Mouse (Mus musculus): Measurements from ENCODE around the gene Prune2. TPM values are rescaled to one million over a fixed set of nuclear protein-coding genes. Genes with fewer than 3 reads are reported as not detected.

Prune2 gene
- polyA plus RNA-seq, 1 experiment, result 37.2 TPM

GRCm38 (mm10) chr19:16992151-16992550 lies 36.2 kb downstream of the Prune2 start:
- H3K4me3 ChIP-seq (ENCODE audit: insufficient read depth, low read length), result no peak overlapping the region
- no peaks in the 10 kb centered on the region for H3K4me1 ChIP-seq (ENCODE audit: control insufficient read depth, insufficient read depth, low read length)
- H3K27ac ChIP-seq (ENCODE audit: insufficient read depth, low read length), result no peak overlapping the region
- no peak for TF ChIP-seq POLR2A (IDR thresholded peaks at IDR 0.05; ENCODE audit: extremely low read depth, insufficient read depth, low read length)
- no peak for TF ChIP-seq CTCF (IDR thresholded peaks at IDR 0.05; ENCODE audit: extremely low read depth, insufficient read depth, low read length)

GRCm38 (mm10) chr19:16994260-16994659 lies 38.3 kb downstream of the Prune2 start:
- no peaks in the 10 kb centered on the region for H3K4me1 ChIP-seq (ENCODE audit: control insufficient read depth, insufficient read depth, low read length)
- TF ChIP-seq CTCF (IDR thresholded peaks at IDR 0.05; ENCODE audit: extremely low read depth, insufficient read depth, low read length) (no peak), POLR2A (IDR thresholded peaks at IDR 0.05; ENCODE audit: extremely low read depth, insufficient read depth, low read length) (no peak)
- H3K4me3 ChIP-seq (ENCODE audit: insufficient read depth, low read length), result no peak overlapping the region
- H3K27ac ChIP-seq (ENCODE audit: insufficient read depth, low read length), result no peak overlapping the region

- TF ChIP-seq CTCF (IDR thresholded peaks at IDR 0.05; ENCODE audit: extremely low read depth, insufficient read depth, low read length) (no peak), POLR2A (IDR thresholded peaks at IDR 0.05; ENCODE audit: extremely low read depth, insufficient read depth, low read length) (no peak)
- no peak overlapping the region for H3K4me3 ChIP-seq (ENCODE audit: insufficient read depth, low read length)
- H3K27ac ChIP-seq (ENCODE audit: insufficient read depth, low read length), result no peak overlapping the region
- no peaks in the 10 kb centered on the region for H3K4me1 ChIP-seq (ENCODE audit: control insufficient read depth, insufficient read depth, low read length)
These were observed 42.0 kb downstream of the Prune2 start for GRCm38 (mm10) chr19:16997915-16998314.

GRCm38 (mm10) chr19:17006220-17006907 lies 50.4 kb downstream of the Prune2 start:
- TF ChIP-seq CTCF (IDR thresholded peaks at IDR 0.05; ENCODE audit: extremely low read depth, insufficient read depth, low read length) (no peak), POLR2A (IDR thresholded peaks at IDR 0.05; ENCODE audit: extremely low read depth, insufficient read depth, low read length) (no peak)
- Histone ChIP-seq H3K4me3 (ENCODE audit: insufficient read depth, low read length) (no peak overlapping the region), H3K4me1 (ENCODE audit: control insufficient read depth, insufficient read depth, low read length) (no peaks in the 10 kb centered on the region), H3K27ac (ENCODE audit: insufficient read depth, low read length) (no peak overlapping the region)

GRCm38 (mm10) chr19:17011261-17011995 lies 55.5 kb downstream of the Prune2 start:
- no peak overlapping the region for H3K4me3 ChIP-seq (ENCODE audit: insufficient read depth, low read length)
- TF ChIP-seq CTCF (IDR thresholded peaks at IDR 0.05; ENCODE audit: extremely low read depth, insufficient read depth, low read length) (no peak), POLR2A (IDR thresholded peaks at IDR 0.05; ENCODE audit: extremely low read depth, insufficient read depth, low read length) (no peak)
- no peaks in the 10 kb centered on the region for H3K4me1 ChIP-seq (ENCODE audit: control insufficient read depth, insufficient read depth, low read length)
- H3K27ac ChIP-seq (ENCODE audit: insufficient read depth, low read length), result no peak overlapping the region

GRCm38 (mm10) chr19:17013085-17013484 lies 57.2 kb downstream of the Prune2 start:
- no peaks in the 10 kb centered on the region for H3K4me1 ChIP-seq (ENCODE audit: control insufficient read depth, insufficient read depth, low read length)
- no peak for TF ChIP-seq CTCF (IDR thresholded peaks at IDR 0.05; ENCODE audit: extremely low read depth, insufficient read depth, low read length)
- no peak for TF ChIP-seq POLR2A (IDR thresholded peaks at IDR 0.05; ENCODE audit: extremely low read depth, insufficient read depth, low read length)

GRCm38 (mm10) chr19:17014337-17015124 lies 58.6 kb downstream of the Prune2 start:
- no peak overlapping the region for H3K4me3 ChIP-seq (ENCODE audit: insufficient read depth, low read length)
- no peak overlapping the region for H3K27ac ChIP-seq (ENCODE audit: insufficient read depth, low read length)
- no peaks in the 10 kb centered on the region for H3K4me1 ChIP-seq (ENCODE audit: control insufficient read depth, insufficient read depth, low read length)
- TF ChIP-seq CTCF (IDR thresholded peaks at IDR 0.05; ENCODE audit: extremely low read depth, insufficient read depth, low read length) (no peak), POLR2A (IDR thresholded peaks at IDR 0.05; ENCODE audit: extremely low read depth, insufficient read depth, low read length) (no peak)

More at GRCm38 (mm10) chr19:17013085-17013484, 57.2 kb downstream of the Prune2 start:
- Histone ChIP-seq H3K4me3 (ENCODE audit: insufficient read depth, low read length) (no peak overlapping the region), H3K27ac (ENCODE audit: insufficient read depth, low read length) (no peak overlapping the region)

- Histone ChIP-seq H3K4me1 (ENCODE audit: control insufficient read depth, insufficient read depth, low read length) (no peaks in the 10 kb centered on the region), H3K4me3 (ENCODE audit: insufficient read depth, low read length) (no peak overlapping the region), H3K27ac (ENCODE audit: insufficient read depth, low read length) (no peak overlapping the region)
- no peak for TF ChIP-seq POLR2A (IDR thresholded peaks at IDR 0.05; ENCODE audit: extremely low read depth, insufficient read depth, low read length)
- TF ChIP-seq CTCF (IDR thresholded peaks at IDR 0.05; ENCODE audit: extremely low read depth, insufficient read depth, low read length), result no peak
These were observed 68.8 kb downstream of the Prune2 start for GRCm38 (mm10) chr19:17024748-17025147.

- Histone ChIP-seq H3K4me3 (ENCODE audit: insufficient read depth, low read length) (no peak overlapping the region), H3K27ac (ENCODE audit: insufficient read depth, low read length) (no peak overlapping the region), H3K4me1 (ENCODE audit: control insufficient read depth, insufficient read depth, low read length) (no peaks in the 10 kb centered on the region)
- no peak for TF ChIP-seq POLR2A (IDR thresholded peaks at IDR 0.05; ENCODE audit: extremely low read depth, insufficient read depth, low read length)
- peak; percentile 90 for TF ChIP-seq CTCF (IDR thresholded peaks at IDR 0.05; ENCODE audit: extremely low read depth, insufficient read depth, low read length)
These were observed 74.4 kb downstream of the Prune2 start for GRCm38 (mm10) chr19:17030276-17030675.
